Mouse (Mus musculus): ENCODE data around the gene Szrd1.

DNA sequence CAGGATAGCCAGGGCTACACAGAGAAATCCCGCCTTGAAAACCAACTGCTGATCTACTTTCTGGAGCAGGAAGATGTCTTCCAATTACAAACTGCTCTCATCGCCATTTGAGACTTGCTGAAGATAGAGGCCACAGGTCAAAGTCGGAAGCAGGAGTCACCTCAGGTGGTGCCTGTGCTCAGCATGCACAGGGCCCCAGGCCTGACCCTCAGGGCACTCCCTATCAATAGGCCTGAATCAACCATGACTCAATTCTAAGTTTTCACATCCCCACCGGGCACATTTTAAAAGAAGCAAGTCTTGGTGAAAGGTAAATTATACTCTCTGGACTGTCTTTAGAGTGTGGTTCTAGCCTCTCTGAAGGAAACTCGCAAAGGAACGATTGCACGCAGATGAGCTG is 3.4 kb downstream of the Szrd1 start:
- TF ChIP-seq CTCF (IDR thresholded peaks at IDR 0.05; ENCODE audit: control insufficient read depth, insufficient read depth, insufficient read length) (no peak), MYOG (IDR thresholded peaks at IDR 0.05; ENCODE audit: control insufficient read depth, extremely low read depth, insufficient read length) (no peak), CEBPB (IDR thresholded peaks at IDR 0.05; ENCODE audit: low read depth) (no peak), MYOD1 (IDR thresholded peaks at IDR 0.05; ENCODE audit: control insufficient read depth, insufficient read length, low read depth) (no peak), USF1 (IDR thresholded peaks at IDR 0.05; ENCODE audit: low read depth) (no peak), MAX (IDR thresholded peaks at IDR 0.05) (no peak), FOSL1 (IDR thresholded peaks at IDR 0.05; ENCODE audit: insufficient read depth, low read length, poor library complexity, severe bottlenecking) (no peak)

Measured in C2C12 (cell line).